Mouse (Mus musculus): ENCODE data around the gene Stox2. TPM values are rescaled to one million over a fixed set of nuclear protein-coding genes. Genes with fewer than 3 reads are reported as not detected.

Gene Stox2
- total RNA-seq, 2 experiments from 2014 or later = 78.1 to 80.5 TPM

DNA sequence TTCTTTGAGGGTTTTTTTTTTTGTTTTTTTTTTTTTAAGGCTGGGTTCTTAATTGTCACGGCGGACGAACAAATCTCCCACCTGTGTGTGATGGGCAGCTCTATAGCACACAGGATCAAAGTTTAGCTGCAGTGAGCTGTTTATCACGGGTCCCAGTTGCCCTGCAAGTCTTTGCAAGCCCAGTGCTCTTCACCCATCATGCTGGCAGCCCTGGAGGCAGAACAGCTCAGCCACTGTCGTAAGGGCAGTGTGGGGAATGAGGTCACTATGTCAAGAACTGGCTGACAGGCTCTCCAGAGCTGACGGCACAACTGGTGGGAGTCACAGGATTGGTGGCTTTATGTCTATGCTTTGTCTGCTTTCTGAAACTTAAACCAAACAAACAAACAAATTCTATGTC, 227.6 kb downstream of the Stox2 start:
- no peak for DNase-seq (ENCODE audit: low spot score in 2 of 2)
- intact Hi-C loops (cut with DNase I) = no loop called here

DNA sequence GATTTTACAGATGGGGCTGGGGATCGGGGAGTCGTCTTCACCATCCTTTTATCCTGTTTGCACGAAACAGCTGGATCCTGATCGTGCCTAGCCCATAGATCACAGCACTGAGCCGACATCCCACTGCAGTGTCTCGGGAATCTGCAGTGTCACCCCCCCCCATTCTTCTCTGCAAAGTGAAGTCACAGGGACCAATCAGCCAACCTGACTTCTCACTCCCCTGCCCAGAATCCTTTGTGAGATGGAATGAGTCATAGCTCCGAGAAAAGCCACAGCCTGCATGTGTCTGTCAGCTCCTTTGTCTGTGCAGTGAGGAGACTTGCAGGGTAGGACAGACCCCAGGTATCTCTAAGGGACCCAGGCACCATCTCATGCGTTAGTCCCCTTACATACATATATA, 228.1 kb downstream of the Stox2 start:
- DNase-seq (ENCODE audit: low spot score in 2 of 2) = peak; percentile 46 to 76
- intact Hi-C loops (cut with DNase I) = no loop called here

DNA sequence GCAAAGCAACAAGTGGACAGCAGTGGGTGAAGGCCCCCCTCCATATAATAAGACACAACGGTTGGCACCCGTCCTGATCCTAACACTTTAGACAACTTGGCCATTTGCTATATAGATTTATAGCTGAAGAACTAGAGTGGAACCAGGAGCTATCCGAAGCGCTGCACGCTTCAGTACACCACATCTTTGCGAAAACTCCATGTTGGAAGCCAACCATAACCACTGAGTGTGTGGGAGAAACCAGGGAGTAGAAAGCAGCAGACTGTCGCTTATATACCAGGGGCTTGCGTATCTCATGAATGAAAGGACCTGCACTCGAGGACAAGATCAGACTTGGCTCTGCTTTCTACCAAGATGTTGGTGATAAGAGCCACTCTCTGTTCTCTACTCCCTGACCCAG, 234.0 kb downstream of the Stox2 start:
- no peak for DNase-seq (ENCODE audit: low spot score in 2 of 2)
- intact Hi-C loops (cut with DNase I) = no loop called here

DNA sequence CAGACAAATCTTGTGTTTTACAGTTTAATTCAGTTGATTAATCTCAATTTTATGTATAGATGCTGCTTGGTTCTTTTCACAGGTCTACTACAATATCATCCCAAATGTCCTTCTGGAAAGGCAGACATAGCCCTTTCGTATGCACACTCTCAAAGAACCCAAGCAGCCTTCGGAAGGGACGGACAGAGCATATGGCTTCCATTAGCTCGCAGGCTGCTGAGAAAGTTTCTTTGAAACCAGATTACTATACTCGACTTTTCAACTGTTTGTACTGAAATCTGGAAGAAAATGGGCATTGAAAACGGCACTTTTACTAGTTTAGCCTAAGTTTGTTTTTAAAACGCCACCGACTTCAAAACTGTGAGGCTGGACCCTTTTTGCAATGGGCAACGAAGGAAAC, 234.9 kb downstream of the Stox2 start:
- intact Hi-C loops (cut with DNase I) = no loop called here
- no peak for DNase-seq (ENCODE audit: low spot score in 2 of 2)

DNA sequence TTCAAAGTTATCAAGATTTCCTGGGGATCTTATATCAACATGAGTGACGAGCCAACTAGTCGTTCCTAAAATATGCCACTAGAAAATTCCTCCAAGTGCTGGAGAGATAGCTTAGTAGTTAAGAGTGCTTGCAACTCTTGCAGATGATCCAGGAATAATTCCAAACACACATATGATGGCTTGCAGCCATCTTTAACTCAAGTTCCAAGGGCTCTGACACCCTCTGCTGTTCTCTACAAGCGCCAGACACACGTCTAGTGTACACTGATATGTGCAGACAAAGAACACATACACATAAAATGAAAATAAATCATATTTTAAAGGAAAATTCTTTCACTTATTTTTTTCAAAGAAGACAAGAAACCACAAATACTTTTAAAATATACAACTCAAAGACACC, 237.9 kb downstream of the Stox2 start:
- no peak for DNase-seq (ENCODE audit: low spot score in 2 of 2)
- intact Hi-C loops (cut with DNase I) = loop anchor here (5.0 kb wide), 1 partner anchor 79 kb away; no protein-coding TSS in a partner anchor

DNA sequence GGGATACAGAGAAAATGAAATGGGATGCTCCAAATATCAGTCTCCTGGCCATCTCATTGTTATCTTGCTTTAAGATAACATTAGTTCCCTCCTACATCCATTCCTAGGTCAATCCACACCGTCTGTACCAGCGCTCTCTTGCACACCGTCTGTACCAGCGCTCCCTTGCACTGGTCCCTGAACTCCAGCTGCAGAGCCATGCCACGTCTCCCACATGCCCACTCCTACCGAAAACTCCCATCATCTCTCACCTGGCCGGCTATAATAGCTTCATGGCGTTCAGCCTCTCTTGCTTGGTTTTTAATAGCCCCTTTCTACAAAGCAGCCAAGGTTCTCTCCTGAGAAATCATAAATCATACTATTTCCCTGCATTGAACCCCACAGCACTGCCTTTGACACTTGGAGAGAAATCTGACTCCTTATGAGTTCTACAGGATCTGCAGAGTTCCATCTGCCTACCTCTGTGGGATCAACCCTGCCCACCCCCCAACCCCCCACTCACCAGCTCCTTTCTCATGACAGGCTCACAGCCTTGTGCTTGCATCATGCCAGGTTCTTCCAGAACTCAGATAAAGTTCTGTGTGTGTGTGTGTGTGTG, 239.4 kb downstream of the Stox2 start:
- intact Hi-C loops (cut with DNase I) = loop anchor here (5.0 kb wide), 1 partner anchor 81 kb away; no protein-coding TSS in a partner anchor
- no peak for DNase-seq (ENCODE audit: low spot score in 2 of 2)

DNA sequence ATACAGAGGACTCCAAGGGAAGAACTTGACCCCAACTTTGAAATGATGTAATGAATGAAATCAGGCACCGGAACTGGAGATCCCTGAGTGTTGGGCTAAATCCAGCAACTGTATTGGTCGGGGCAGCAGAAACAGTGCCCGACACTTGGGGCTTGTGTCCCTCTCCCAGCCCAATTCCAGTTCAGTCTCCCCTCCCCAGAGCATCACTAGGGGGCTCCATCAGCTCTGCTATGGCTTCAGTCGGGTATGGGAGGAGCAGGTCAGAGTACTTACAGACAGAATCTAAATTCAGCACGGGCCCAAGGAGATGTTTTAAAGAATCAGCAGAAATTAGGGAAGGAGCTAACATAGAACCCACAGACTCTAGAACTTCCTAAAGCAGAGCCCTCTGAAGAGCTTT, 240.7 kb downstream of the Stox2 start:
- intact Hi-C loops (cut with DNase I) = loop anchor here (5.0 kb wide), 1 partner anchor 82 kb away; no protein-coding TSS in a partner anchor

DNA sequence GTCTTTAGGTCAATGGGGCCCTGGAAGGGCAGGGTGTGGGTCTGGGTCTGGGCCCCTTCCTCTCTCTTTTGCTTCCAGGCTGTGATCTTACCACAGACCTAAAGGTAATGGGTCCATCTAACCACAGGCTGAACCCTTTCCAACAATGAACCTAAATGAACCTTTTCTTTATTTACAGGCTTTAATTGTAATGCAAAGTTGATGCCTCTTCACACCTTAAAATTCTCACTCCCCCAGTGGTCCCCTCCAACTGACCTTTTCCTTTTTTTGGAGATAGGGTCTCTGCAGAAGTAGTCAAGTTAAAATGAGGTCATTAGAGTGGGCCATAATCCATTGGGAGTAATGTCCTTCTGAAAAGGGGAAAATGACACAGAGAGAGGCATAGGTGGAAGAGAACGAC, 249.8 kb downstream of the Stox2 start:
- intact Hi-C loops (cut with DNase I) = no loop called here
- DNase-seq (ENCODE audit: low spot score in 2 of 2) = no peak

More for the DNA sequence above, 240.7 kb downstream of the Stox2 start:
- no peak for DNase-seq (ENCODE audit: low spot score in 2 of 2)

DNA sequence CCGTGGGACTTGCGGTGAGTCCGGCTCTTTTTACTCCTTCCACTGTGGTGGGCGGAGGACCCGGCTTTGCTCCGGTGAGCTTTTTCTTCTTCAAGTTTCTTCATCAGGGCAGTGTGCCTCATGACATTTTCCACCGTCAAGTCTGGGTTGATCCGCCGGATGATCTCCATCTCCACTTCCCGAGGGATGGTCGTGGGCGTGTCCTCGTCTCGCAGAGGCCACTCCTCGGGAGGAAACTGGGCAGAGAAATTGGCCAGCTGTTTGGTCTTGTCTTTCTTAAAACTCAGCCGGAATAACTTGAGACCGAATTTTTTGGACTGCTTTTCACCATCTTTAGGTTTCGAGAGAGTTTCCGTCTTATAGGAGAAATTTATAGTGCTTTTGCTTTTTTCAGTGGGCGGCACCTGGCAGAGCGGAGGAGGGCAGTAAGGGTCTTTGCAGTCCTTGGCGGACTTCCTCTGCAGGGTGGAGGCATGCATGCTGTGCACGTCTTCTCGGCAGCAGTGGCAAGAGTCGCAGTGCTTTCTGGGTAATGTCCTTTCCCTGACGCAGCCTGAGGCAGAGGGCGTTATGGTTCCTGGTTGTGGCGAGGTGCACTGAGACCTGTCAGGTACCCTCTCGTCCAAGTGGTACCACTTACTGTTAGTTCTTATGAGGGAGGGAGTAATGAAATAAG, 252.7 kb downstream of the Stox2 start:
- intact Hi-C loops (cut with DNase I) = no loop called here

DNA sequence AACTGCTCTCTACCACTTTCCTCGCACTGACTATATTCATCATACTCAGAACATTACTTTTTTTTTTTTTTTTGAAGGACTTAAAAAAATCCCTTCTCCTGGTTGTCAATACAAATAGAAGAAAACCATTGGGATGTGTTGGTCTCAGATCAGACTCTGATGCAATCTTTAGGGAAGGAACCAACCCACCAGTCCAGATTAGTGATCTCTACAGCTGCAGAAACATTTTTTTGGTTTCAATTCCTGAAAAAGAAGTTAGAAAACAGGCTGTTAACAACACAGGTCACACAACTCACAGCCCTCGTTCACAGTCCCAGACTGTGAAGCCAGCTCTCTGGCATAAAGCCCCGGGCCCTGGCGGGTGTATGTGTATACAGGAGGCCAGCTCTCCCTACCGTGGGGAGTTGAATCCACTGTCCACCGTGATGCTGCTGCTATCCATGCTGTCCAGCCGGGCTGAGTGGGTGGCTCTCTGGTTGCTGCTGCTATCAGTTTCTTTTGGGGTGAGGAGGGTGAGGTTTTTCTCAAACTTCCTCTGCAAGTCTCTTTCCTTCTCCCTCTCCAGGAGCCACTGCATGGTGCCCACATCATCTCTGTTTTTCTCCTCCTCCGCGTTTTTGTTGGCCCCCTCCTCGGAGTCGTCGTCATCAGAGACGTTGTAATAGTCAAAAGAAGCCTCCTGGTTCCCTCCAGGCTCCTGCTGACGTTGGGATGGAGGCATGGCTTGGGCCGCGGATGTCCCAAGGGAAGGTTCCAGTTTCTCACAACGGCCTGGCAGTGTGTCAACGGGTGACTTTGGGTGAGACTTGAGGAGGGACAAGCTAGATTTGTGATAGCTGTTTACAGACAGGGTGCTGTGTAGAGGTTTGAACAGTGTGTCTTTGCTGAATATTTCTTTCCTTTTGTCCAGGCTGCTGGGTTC, 254.5 kb downstream of the Stox2 start:
- intact Hi-C loops (cut with DNase I) = no loop called here
- DNase-seq (ENCODE audit: low spot score in 2 of 2) = no peak

More for the DNA sequence above, 252.7 kb downstream of the Stox2 start:
- DNase-seq (ENCODE audit: low spot score in 2 of 2) = no peak

DNA sequence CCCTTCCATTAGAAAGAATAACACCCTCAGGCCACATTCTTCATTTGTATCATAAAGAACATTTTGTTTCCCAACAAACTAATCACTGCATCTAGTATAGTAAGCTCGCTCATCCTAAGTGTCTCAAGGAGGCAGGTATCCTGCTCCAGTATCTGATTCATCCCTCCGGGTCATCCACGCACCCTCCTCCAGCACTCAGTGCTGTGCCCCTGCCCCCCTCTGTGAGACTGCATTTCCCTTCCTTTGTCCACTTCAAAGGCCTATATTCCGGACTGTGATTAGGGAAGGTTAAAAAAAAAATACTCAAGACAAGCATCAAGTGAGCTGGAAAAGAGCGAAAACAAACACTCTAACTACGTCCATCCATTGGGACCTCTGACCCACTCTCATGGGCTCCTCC, 260.8 kb downstream of the Stox2 start:
- DNase-seq (ENCODE audit: low spot score in 2 of 2) = no peak
- intact Hi-C loops (cut with DNase I) = no loop called here

DNA sequence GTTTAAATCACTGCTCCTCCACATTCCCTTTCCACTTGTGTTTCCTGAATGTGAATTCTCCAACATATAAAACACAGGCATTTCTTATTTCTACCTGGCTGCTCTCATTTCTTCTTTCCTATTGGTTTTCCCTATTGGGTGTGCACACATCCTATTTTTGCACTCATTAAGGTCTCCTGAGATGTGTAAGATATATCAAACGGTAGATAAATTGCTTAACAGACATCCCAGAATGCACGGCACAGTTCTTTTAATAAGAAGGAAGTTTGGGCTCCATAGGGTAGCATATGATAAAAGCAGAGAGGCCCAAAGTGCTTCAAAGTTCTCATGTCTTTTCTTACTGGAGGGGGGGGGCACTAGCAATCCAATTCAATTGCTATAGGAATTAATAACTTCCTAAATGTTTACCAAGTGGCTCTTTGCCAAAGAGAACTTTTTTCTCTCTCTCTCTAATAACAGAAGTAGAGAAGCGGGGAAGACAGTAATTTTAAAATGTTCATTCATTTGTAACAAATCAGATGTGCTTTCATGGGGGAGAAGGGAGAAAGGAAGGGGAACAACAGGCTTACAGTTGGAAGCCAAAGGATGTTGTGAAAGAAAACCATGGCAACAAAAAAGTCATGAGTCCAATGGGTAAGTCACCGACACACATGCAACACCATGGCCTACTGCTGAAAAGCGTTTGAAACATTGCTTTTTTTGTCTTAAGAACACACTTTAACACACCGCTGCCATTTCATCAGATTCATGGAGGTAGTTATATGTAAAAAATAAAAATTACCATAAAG, 263.2 kb downstream of the Stox2 start:
- intact Hi-C loops (cut with DNase I) = no loop called here
- DNase-seq (ENCODE audit: low spot score in 2 of 2) = no peak

DNA sequence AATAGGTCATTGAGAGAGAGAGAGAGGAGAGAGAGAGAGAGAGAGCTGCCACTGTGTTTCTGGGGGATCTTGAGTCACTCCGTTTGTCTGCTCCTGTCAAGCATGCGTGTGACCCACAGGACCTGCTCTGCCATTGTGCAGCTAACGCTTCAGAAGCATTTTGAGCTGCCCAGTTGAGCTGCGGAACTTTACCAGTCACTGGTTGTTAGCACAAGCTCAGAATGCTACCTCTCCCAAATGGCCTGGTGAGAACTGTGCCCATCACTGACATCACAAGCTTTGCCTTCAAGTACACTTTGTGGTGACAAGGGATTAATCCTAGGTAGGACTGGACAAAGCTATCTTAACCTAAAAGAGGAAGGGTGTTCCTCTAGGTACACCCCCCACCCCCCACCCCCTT, 263.9 kb downstream of the Stox2 start:
- DNase-seq (ENCODE audit: low spot score in 2 of 2) = no peak
- intact Hi-C loops (cut with DNase I) = no loop called here

DNA sequence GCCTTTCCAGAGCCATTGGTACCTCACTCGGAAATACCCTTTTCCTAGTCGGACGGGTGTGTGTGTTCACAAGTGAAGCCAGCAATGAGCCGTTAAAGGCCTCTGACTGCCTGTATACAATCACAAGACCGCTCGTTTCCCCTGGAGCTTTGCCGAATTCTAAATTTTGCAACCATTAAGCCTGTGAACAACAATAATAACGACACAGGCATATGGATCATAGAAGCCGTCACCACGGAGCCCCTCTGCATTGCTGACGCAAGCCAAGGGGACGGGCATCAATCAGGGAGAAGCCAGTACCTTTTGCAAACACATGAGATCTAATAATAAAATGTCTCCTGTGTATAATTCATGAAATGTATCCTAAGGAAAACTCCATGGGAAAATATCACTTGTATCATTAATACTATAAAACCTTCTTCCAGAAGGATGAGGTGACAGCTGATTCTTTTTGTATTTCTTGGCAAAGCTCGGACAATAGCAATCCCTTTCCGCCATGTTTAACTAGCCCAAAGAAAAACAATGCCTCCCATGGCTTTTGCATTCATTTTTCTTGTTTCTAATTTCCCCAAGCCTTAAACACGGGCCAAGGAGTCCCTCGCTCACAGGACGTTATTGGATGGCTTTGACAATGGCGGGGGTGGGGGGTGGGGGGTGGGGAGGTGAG, 265.0 kb downstream of the Stox2 start:
- intact Hi-C loops (cut with DNase I) = no loop called here
- DNase-seq (ENCODE audit: low spot score in 2 of 2) = no peak

DNA sequence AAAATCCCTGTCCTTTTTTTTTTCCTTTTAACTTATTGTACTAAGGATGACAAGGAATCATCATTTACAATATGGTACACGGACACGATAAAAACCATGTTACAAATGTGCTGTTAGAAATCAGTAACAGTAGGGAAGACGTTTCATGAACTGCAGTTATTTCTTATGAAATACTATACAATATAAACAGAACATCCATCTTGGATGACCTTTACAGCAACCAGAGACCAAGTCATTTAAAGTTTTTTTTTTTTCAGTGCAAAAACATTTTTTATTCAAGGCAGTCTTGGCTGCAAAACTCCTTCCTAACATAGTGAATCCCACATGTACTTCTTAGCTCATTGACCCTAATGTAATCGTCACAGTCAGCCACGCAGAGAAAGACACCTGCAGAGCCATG, 266.0 kb downstream of the Stox2 start:
- DNase-seq (ENCODE audit: low spot score in 2 of 2) = no peak
- intact Hi-C loops (cut with DNase I) = no loop called here

DNA sequence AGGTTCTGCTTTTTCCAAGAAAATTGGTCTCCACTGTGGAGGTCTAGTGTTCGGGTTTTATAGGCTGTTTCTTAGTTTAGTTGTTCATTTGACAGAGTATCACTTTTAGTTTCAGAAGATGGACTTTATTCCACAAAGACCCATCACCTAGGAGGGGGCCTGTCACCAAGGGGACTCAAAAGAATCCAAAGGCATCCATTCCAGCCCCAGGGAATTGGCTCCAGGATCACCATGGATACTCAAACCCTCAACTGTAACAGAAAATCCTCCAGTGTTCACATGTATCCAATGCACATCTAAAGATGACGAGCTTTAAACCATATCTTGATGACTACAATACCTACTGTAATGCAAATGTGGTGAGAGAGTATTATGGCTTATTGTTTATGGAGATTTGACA, 267.4 kb downstream of the Stox2 start:
- no peak for DNase-seq (ENCODE audit: low spot score in 2 of 2)
- intact Hi-C loops (cut with DNase I) = no loop called here

DNA sequence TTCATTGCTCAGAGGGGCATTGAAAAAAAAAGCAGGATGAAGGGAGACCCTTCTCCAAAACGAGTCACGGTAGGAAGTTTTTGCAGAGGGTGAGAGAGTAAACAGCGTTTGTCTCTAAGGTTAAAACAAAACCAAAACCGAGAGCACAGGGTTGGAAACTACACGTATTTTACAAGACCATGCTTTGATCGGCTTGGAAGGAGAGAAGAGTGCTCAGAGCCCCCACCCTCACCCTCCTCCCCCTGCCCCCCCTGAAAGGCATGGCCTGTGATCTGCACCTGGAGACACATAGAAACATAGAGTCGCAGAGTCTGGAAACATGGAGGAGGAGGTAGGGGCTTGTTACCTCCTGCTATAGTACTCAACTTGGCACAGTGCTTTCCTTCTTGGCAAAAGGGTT, 272.3 kb downstream of the Stox2 start:
- no peak for DNase-seq (ENCODE audit: low spot score in 2 of 2)
- intact Hi-C loops (cut with DNase I) = no loop called here

DNA sequence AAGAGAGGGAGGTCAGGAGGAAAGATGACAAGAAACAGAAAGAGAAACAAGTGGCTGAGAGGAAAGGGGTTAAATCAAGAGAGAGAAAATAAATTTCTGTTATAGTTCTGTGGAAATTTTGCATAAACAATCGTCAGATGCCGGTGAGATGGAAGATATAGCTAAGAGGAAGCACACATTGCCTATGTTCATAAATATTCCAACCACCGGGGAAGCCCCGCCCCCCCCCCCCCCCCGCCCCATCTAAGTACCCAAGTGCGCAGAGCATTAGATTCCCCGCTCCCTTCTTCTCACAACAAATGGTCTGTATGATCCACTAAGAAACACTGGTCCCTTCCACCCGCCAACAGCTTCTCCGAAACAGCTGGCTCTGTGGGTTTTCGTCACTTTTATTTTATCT, 273.3 kb downstream of the Stox2 start:
- intact Hi-C loops (cut with DNase I) = no loop called here

DNA sequence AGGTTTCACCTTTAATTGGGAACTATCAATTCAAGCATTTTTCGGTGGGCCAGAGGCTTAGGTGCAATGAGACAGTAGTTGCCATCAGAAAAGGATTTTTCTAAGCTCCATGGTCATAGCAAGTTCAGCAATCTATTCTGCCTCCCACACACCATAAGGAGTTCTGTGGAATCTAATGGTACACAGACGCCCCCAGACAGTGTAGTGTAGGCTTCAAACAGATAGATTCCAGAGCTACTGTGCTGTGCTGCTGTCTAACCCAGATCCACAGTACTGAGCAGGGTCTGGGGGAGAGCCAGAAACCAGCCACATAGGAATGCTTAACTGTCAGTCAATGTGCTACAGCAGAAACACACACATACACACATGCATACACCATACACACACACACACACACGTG, 285.5 kb downstream of the Stox2 start:
- DNase-seq (ENCODE audit: low spot score in 2 of 2) = peak in 1 of 2 experiments; percentile 16
- intact Hi-C loops (cut with DNase I) = no loop called here

More for the DNA sequence above, 273.3 kb downstream of the Stox2 start:
- DNase-seq (ENCODE audit: low spot score in 2 of 2) = no peak

Data from left cerebral cortex, postnatal 14 days (tissue).